Mouse (Mus musculus) hindbrain, embryonic 16.5 days (tissue): ENCODE measurements around the gene Apol8. TPM values are rescaled to one million over a fixed set of nuclear protein-coding genes. Genes with fewer than 3 reads are reported as not detected.
A peak's percentile ranks its signal among the peaks of the same experiment; 100 is the strongest.

ENCODE experiments used
- ATAC-seq: fragments of 200-750 bp; cut with Nextera tagmentation; 2 replicates; pipeline ENCODE4 v1.8.0; 2017; ENCODE audit warnings: moderate TSS enrichment, moderate library complexity
- H3K27ac ChIP-seq: fragments of 300-500 bp; sonication (generic); 2 replicates; pipeline ENCODE4 v1.5.1; 2014; ENCODE audit warnings: low read depth, mild to moderate bottlenecking, control low read depth, low read length, moderate library complexity
- H3K27me3 ChIP-seq: fragments of 300-500 bp; sonication (generic); replicated peaks from 2 replicates; pipeline ENCODE4 v1.6.1; 2014; ENCODE audit warnings: low read length; ENCODE audit not compliant: control insufficient read depth, insufficient read depth
- H3K36me3 ChIP-seq: fragments of 300-500 bp; sonication (generic); 2 replicates; pipeline ENCODE4 v1.6.1; 2014; ENCODE audit warnings: mild to moderate bottlenecking, low read length, moderate library complexity, mixed read lengths; ENCODE audit not compliant: control insufficient read depth, insufficient read depth
- H3K4me1 ChIP-seq: fragments of 300-500 bp; sonication (generic); 2 replicates; pipeline ENCODE4 v1.6.1; 2014; ENCODE audit warnings: low read depth, low read length; ENCODE audit not compliant: control insufficient read depth, insufficient read depth
- H3K4me2 ChIP-seq: fragments of 300-500 bp; sonication (generic); 2 replicates; pipeline ENCODE4 v1.6.1; 2014; ENCODE audit warnings: mild to moderate bottlenecking, low read length, control low read depth, moderate library complexity
- H3K4me3 ChIP-seq: fragments of 300-500 bp; sonication (generic); 2 replicates; pipeline ENCODE4 v1.5.1; 2014; ENCODE audit warnings: mild to moderate bottlenecking, low read length, control low read depth, moderate library complexity
- H3K9ac ChIP-seq: fragments of 300-500 bp; sonication (generic); 2 replicates; pipeline ENCODE4 v1.6.1; 2014; ENCODE audit warnings: low read depth, mild to moderate bottlenecking, control low read depth, low read length, moderate library complexity
- H3K9me3 ChIP-seq: fragments of 300-500 bp; sonication (generic); 2 replicates; pipeline ENCODE4 v1.6.1; 2014; ENCODE audit warnings: mild to moderate bottlenecking, low read length, moderate library complexity; ENCODE audit not compliant: control insufficient read depth
- WGBS: fragments of 180-500 bp; shearing (Covaris S2); extraction: QIAGEN DNeasy Blood & Tissue Kit; methylation state at CpG from one replicate; pipeline ENCODE4 v1.1.7; 2014; 5-methylcytosine and 5-hydroxymethylcytosine counted together
- polyA plus RNA-seq: library from polyadenylated mRNA; unstranded; fragments of >200 nt; fragmentation: Nextera tagmentation; extraction: Ambion mirVana; gene quantifications from 2 replicates; pipeline ENCODE4 v1.2.1, GENCODE M21; 2015

The Apol8 gene
- polyA plus RNA-seq, 1 experiment from 2014 or later: 0.14 TPM

- 24% methylated on average over 14 of the region's 14 CpGs for WGBS
- Histone ChIP-seq H3K27ac (peak overlapping the region; percentile 73), H3K4me2 (no peak overlapping the region), H3K36me3 (no peaks in the 10 kb centered on the region), H3K9ac (peak overlapping the region; percentile 47), H3K4me1 (peaks cover 13% of the 10 kb centered on the region), H3K27me3 (no peaks in the 10 kb centered on the region), H3K4me3 (no peak overlapping the region), H3K9me3 (no peaks in the 10 kb centered on the region)
- peak; percentile 50 for ATAC-seq
Measured at GRCm38 (mm10) chr15:77798664-77799490, 42.1 kb upstream of the Apol8 start.

GRCm38 (mm10) chr15:77797609-77798411 lies 41.0 kb upstream of the Apol8 start:
- Histone ChIP-seq H3K4me3 (no peak overlapping the region), H3K4me1 (peaks cover 13% of the 10 kb centered on the region), H3K9me3 (no peaks in the 10 kb centered on the region), H3K9ac (no peak overlapping the region; the same call in 1 of the 2 replicates), H3K4me2 (no peak overlapping the region), H3K27me3 (no peaks in the 10 kb centered on the region), H3K27ac (peak overlapping the region; percentile 73), H3K36me3 (no peaks in the 10 kb centered on the region)
- 0 out of 2 replicates have a peak, but pooled peaks have one; percentile 35 for ATAC-seq
- 86% methylated on average over 14 of the region's 14 CpGs for WGBS

GRCm38 (mm10) chr15:77796409-77797035 lies 39.7 kb upstream of the Apol8 start:
- peaks cover 13% of the 10 kb centered on the region for H3K4me1 ChIP-seq
- no peak for ATAC-seq

GRCm38 (mm10) chr15:77794908-77795356 lies 38.1 kb upstream of the Apol8 start:
- Histone ChIP-seq H3K4me3 (no peak overlapping the region), H3K27me3 (no peaks in the 10 kb centered on the region), H3K27ac (no peak overlapping the region), H3K4me1 (peaks cover 13% of the 10 kb centered on the region), H3K4me2 (no peak overlapping the region), H3K36me3 (peaks cover 10% of the 10 kb centered on the region), H3K9ac (no peak overlapping the region), H3K9me3 (no peaks in the 10 kb centered on the region)
- 88% methylated on average over 13 of the region's 13 CpGs for WGBS
- no peak for ATAC-seq

More at GRCm38 (mm10) chr15:77796409-77797035, 39.7 kb upstream of the Apol8 start:
- no peak overlapping the region for H3K27ac ChIP-seq
- 94% methylated on average over 26 of the region's 26 CpGs for WGBS
- H3K9ac ChIP-seq: no peak overlapping the region
- H3K4me2 ChIP-seq: no peak overlapping the region
- no peak overlapping the region for H3K4me3 ChIP-seq
- peaks cover 2% of the 10 kb centered on the region; the same call in 1 of the 2 replicates for H3K36me3 ChIP-seq
- H3K27me3 ChIP-seq: no peaks in the 10 kb centered on the region
- no peaks in the 10 kb centered on the region for H3K9me3 ChIP-seq

- 89% methylated on average over 13 of the region's 13 CpGs for WGBS
- ATAC-seq: no peak
Measured at GRCm38 (mm10) chr15:77794138-77794907, 37.5 kb upstream of the Apol8 start.

GRCm38 (mm10) chr15:77793554-77793953 lies 36.8 kb upstream of the Apol8 start:
- Histone ChIP-seq H3K4me2 (no peak overlapping the region), H3K36me3 (peaks cover 11% of the 10 kb centered on the region), H3K4me3 (no peak overlapping the region), H3K9ac (no peak overlapping the region), H3K27me3 (no peaks in the 10 kb centered on the region), H3K27ac (no peak overlapping the region), H3K4me1 (peaks cover 8% of the 10 kb centered on the region), H3K9me3 (no peaks in the 10 kb centered on the region)
- WGBS: 87% methylated on average over 7 of the region's 7 CpGs
- ATAC-seq: no peak

More at GRCm38 (mm10) chr15:77794138-77794907, 37.5 kb upstream of the Apol8 start:
- no peak overlapping the region for H3K4me2 ChIP-seq
- H3K9ac ChIP-seq: no peak overlapping the region
- no peaks in the 10 kb centered on the region for H3K9me3 ChIP-seq
- peaks cover 13% of the 10 kb centered on the region for H3K4me1 ChIP-seq
- H3K4me3 ChIP-seq: no peak overlapping the region
- H3K27me3 ChIP-seq: no peaks in the 10 kb centered on the region
- H3K36me3 ChIP-seq: peaks cover 10% of the 10 kb centered on the region
- H3K27ac ChIP-seq: no peak overlapping the region

- Histone ChIP-seq H3K4me1 (peaks cover 3% of the 10 kb centered on the region; the same call in 1 of the 2 replicates), H3K9me3 (no peaks in the 10 kb centered on the region), H3K27ac (no peak overlapping the region), H3K9ac (no peak overlapping the region), H3K36me3 (peaks cover 14% of the 10 kb centered on the region), H3K4me2 (no peak overlapping the region), H3K27me3 (no peaks in the 10 kb centered on the region), H3K4me3 (no peak overlapping the region)
- 83% methylated on average over 4 of the region's 4 CpGs for WGBS
- no peak for ATAC-seq
Measured at GRCm38 (mm10) chr15:77793094-77793493, 36.3 kb upstream of the Apol8 start.

- no peak overlapping the region for H3K4me3 ChIP-seq
- no peak for ATAC-seq
- no peak overlapping the region for H3K4me2 ChIP-seq
- H3K27me3 ChIP-seq: no peaks in the 10 kb centered on the region
- no peaks in the 10 kb centered on the region for H3K9me3 ChIP-seq
- H3K36me3 ChIP-seq: peaks cover 18% of the 10 kb centered on the region
- no peak overlapping the region for H3K9ac ChIP-seq
- no peaks in the 10 kb centered on the region for H3K4me1 ChIP-seq
- WGBS: 77% methylated on average over 9 of the region's 9 CpGs
- no peak overlapping the region for H3K27ac ChIP-seq
Measured at GRCm38 (mm10) chr15:77792056-77792455, 35.3 kb upstream of the Apol8 start.
